Mouse (Mus musculus): ENCODE results near the gene Prdx3. TPM values are rescaled to one million over a fixed set of nuclear protein-coding genes. Genes with fewer than 3 reads are reported as not detected.
A peak's percentile ranks its signal among the peaks of the same experiment; 100 is the strongest.

Gene Prdx3
- total RNA-seq (2021), result 100 to 1,000 TPM; 406 to 429 TPM
- long read RNA-seq, experiment 1, transcript Prdx3-201 (7 exons, 1,478 nt), result major isoform, 557 of 587 reads
- long read RNA-seq, experiment 1, partial matches to known transcripts, result 15 of 587 reads
- long read RNA-seq, experiment 1, other reads (novel, unspliced or antisense), result 15 of 587 reads
- long read RNA-seq, experiment 2, transcript Prdx3-201 (7 exons, 1,478 nt), result major isoform, 320 of 335 reads
- long read RNA-seq, experiment 2, partial matches to known transcripts, result 9 of 335 reads
- long read RNA-seq, experiment 2, other reads (novel, unspliced or antisense), result 6 of 335 reads

- peak; percentile 98 for DNase-seq
Observed at GRCm38 (mm10) chr19:60874064-60874694, at the start of gene Prdx3. Gene Prdx3 (minus strand): TSS chr19:60874556.

GRCm38 (mm10) chr19:60916869-60917570 lies 42.7 kb upstream of the Prdx3 start:
- no peak for DNase-seq

DNA sequence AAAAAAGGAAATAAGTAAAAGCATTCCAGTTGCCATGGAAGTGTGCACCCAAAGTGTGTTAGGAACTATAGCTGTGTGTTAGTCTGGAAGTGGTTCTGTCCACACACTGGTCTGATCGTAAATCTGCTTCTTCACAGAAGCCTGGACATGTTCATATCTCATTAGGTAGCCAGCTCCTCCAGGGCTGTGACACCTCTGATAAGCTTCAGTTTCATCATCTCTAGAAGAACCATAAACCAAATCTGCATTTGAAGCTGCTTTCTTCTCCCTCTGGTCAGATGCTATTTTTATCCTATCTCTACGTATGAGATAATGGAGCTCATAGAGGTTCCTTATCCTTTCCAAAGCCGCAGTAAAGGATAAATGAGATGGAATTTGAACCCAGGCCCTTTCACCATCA lies 41.5 kb upstream of the Prdx3 start:
- DNase-seq, result no peak

DNA sequence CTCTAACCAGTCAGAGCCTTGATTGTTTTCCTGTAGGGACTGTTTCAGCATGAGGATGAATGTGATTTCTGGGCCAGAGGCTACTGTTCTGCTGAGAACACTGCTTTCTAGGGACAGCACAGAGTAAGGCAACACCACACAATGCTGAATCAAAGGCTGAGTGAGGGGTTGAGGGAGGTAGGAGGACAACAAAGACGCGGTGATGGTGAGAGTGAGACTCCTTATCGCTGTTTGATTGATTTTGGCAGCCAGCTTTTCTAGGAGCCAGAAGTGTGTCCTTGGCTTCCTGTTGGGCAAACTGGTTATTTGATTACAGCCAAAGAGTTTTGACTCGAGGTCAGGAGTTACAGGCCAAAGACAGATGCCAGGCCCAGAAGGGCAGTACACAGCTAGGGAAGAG lies 40.9 kb upstream of the Prdx3 start:
- peak; percentile 51 for DNase-seq

GRCm38 (mm10) chr19:60911653-60912052 lies 37.3 kb upstream of the Prdx3 start:
- DNase-seq, result no peak

GRCm38 (mm10) chr19:60910304-60910703 lies 35.9 kb upstream of the Prdx3 start:
- DNase-seq, result no peak

DNA sequence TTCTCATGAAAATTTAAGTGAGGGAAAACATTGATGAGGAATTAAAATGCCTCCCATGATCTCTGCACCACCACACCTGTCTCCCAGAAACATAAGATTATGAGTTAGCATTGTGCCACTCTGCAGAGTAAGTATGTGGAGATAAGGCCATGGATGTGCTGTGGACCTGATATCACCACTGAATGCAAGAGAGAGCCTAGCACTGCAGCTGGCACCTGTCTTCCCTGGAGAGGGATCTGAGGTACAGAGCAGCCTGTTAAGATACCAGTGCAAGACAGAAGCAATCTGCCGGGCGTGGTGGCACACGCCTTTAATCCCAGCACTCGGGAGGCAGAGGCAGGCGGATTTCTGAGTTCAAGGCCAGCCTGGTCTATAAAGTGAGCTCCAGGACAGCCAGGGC lies 31.1 kb upstream of the Prdx3 start:
- no peak for DNase-seq

DNA sequence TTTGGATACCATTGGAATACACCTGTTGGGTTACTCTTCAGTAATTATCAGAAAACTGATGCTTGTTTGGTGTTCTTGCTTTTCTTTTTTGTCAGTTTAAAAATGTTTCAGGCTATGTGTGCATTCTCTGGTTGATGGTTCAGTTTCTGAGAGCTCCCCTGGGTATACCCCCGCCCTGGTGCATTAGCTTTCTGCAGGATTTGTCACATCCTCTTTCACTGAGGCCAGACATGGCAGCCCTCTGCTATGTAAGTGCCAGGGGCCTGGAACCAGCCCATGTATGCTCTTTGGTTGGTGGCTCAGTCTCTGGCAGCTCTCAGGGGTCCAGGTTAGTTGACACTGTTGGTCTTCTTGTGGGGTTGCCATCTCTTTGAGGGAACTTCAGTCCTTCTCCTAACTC lies 29.6 kb upstream of the Prdx3 start:
- no peak for DNase-seq

DNA sequence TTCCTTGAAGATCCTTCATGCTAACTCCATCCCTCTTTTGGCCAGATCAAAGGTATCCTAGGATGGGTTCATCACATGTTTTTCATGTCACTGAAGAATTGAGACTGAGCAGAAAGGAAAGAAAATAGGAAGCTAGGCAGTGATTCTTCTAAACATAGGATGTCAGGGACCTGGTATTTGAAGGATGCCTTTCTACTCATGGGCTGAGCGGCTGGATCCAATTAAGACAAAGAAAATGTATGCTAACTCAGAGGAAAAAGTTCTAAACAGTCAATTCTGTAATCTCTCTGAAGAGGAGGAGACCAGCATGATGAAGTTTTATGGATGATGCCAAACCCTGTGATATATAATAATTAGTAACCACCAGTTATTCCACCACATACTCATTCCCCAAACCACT lies 28.8 kb upstream of the Prdx3 start:
- no peak for DNase-seq

DNA sequence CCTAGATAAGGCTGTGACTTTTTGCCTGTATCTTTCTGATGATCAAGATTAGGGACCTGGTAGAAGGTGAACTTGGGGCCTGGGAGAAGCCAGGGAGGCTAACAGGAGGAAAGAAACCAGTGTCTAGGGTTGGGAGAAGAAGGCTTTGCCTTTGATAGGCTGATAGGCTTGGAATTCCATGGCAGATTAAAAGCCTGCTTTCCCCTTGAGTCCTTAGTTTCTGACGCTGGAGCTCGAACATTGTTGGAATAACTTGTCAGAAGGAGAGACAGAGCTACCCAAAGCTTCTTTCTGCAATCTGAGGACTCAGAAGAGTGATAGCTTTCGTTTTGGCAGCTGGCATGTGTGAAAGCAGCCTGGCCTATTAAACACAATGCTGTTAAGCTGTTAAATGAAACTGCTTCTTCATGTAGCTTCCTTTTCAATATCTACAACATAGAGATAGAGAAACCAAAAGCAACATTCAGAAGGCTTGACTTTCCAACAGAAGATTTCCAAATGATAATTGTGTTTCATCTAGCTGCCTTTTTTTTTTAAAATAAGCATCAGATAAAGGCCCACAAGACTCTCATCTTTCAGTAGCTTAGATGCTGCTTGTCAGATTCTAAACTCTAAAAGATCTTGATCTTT lies 21.0 kb upstream of the Prdx3 start:
- no peak for DNase-seq

GRCm38 (mm10) chr19:60891934-60892547 lies 17.7 kb upstream of the Prdx3 start:
- DNase-seq, result peak; percentile 83

- DNase-seq, result no peak
Observed at GRCm38 (mm10) chr19:60891123-60891470, 16.7 kb upstream of the Prdx3 start.

GRCm38 (mm10) chr19:60890391-60891122 lies 16.2 kb upstream of the Prdx3 start:
- peak; percentile 60 for DNase-seq

- DNase-seq, result peak; percentile 98
Observed at GRCm38 (mm10) chr19:60889714-60890315, 15.5 kb upstream of the Prdx3 start, which contains the start of gene Grk5. Gene Grk5 (plus strand): TSS chr19:60889749.

DNA sequence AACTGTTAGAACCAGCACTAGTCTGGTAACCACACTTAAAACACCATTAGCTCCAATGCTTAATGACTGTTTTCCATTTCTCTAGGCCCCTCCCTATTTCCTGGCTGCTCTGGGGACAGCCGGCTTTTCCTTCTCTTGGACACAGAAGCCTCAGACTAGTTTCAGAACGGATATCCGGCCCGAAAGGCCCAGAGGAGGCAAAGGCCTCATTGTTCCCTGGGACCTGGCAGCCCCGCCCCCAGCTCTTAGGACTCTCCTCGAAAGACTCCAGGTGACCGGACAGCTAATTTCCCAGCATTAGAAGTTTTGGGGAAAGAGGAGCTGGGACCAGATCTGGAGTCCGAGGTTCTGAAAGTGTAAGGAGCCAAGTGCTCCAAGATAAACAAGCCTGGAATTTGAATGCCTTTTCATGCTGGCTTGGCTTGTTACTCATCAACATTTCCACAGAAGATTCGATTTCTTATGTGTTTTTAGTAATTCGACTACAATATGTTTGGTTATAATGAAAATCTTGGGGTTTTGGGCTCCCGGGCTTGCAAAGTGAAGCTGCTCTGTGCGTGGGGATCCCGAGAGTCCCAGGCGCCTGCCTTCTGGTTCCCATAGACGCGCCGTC lies 14.9 kb upstream of the Prdx3 start:
- peak; percentile 75 for DNase-seq

DNA sequence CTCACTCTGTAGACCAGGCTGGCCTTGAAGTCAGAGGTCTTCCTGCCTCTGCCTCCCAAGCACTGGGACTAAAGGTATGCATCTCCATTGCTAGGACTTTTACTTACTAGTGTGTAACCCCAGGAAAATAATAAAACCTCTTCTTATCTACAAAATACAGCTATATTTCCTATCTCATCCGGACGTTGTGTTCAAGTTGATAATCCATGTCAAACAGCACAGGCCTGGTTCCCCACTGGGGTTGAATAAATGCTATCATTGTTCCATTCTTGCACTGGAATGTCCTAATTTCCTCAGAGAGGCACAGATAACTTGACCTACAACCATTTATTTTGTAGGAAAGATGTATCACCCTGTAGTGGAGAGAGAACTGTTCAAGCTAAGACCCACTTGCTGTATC lies 13.3 kb upstream of the Prdx3 start:
- DNase-seq, result no peak

GRCm38 (mm10) chr19:60883129-60883528 lies 8.8 kb upstream of the Prdx3 start:
- DNase-seq, result peak; percentile 53

- peak; percentile 83 for DNase-seq
Observed at GRCm38 (mm10) chr19:60873501-60873900, 855 bp downstream of the Prdx3 start.

GRCm38 (mm10) chr19:60872272-60872671 lies 2.1 kb downstream of the Prdx3 start:
- no peak for DNase-seq

GRCm38 (mm10) chr19:60871366-60871765 lies 3.0 kb downstream of the Prdx3 start:
- no peak for DNase-seq

- DNase-seq, result no peak
Observed at GRCm38 (mm10) chr19:60870489-60870888, 3.9 kb downstream of the Prdx3 start.

Data from adrenal gland, postnatal 10 days (tissue).